Mouse (Mus musculus) layer of hippocampus, adult 9-10 months (tissue): ENCODE measurements around the gene Klhdc7b.

Experiments used
- DNase-seq: peaks from one replicate; pipeline ENCODE4 v3.0.0; 2022; ENCODE audit warnings: low spot score

Klhdc7b gene

GRCm38 (mm10) chr15:89374801-89375534 lies 9.7 kb upstream of the Klhdc7b start:
- DNase-seq = no peak

GRCm38 (mm10) chr15:89376040-89376439 lies 8.7 kb upstream of the Klhdc7b start:
- no peak for DNase-seq

GRCm38 (mm10) chr15:89376957-89377356 lies 7.8 kb upstream of the Klhdc7b start, which contains the start of gene Tymp:
Gene Tymp (minus strand): TSS chr15:89377039.
- DNase-seq = no peak

- DNase-seq = no peak
These were observed 7.4 kb upstream of the Klhdc7b start for GRCm38 (mm10) chr15:89377362-89377761.

- DNase-seq = no peak
These were observed 6.5 kb upstream of the Klhdc7b start for GRCm38 (mm10) chr15:89377938-89378828.

GRCm38 (mm10) chr15:89378831-89379401 lies 5.8 kb upstream of the Klhdc7b start, which contains the start of gene Odf3b:
Gene Odf3b (minus strand): TSS chr15:89379282.
- DNase-seq = no peak

GRCm38 (mm10) chr15:89379429-89379828 lies 5.3 kb upstream of the Klhdc7b start:
- DNase-seq = no peak

GRCm38 (mm10) chr15:89387127-89387526 lies 2.4 kb downstream of the Klhdc7b start:
- DNase-seq = no peak

GRCm38 (mm10) chr15:89390081-89390480 lies 5.4 kb downstream of the Klhdc7b start:
- DNase-seq = no peak

GRCm38 (mm10) chr15:89396883-89397282 lies 12.2 kb downstream of the Klhdc7b start:
- DNase-seq = no peak

GRCm38 (mm10) chr15:89398146-89398545 lies 13.4 kb downstream of the Klhdc7b start:
- DNase-seq = no peak

GRCm38 (mm10) chr15:89399716-89400115 lies 15.0 kb downstream of the Klhdc7b start:
- no peak for DNase-seq

- no peak for DNase-seq
These were observed 17.8 kb downstream of the Klhdc7b start for GRCm38 (mm10) chr15:89402471-89402870.

GRCm38 (mm10) chr15:89404831-89405623 lies 20.3 kb downstream of the Klhdc7b start:
- no peak for DNase-seq

- no peak for DNase-seq
These were observed 22.0 kb downstream of the Klhdc7b start for GRCm38 (mm10) chr15:89406691-89407090.

- DNase-seq = no peak
These were observed 25.4 kb downstream of the Klhdc7b start, which contains the start of gene Syce3 for GRCm38 (mm10) chr15:89410118-89410517. Gene Syce3 (minus strand): TSS chr15:89410503.

GRCm38 (mm10) chr15:89415282-89415681 lies 30.6 kb downstream of the Klhdc7b start:
- DNase-seq = no peak

GRCm38 (mm10) chr15:89421938-89422337 lies 37.2 kb downstream of the Klhdc7b start:
- DNase-seq = no peak

GRCm38 (mm10) chr15:89424621-89425020 lies 39.9 kb downstream of the Klhdc7b start:
- DNase-seq = no peak

- DNase-seq = no peak
These were observed 41.0 kb downstream of the Klhdc7b start, which contains the start of gene Cpt1b for GRCm38 (mm10) chr15:89425711-89426121. Gene Cpt1b (minus strand): TSS chr15:89425863.

GRCm38 (mm10) chr15:89426716-89427115 lies 42.0 kb downstream of the Klhdc7b start:
- DNase-seq = no peak
